Mouse (Mus musculus) MEL (cell line): Measurements from ENCODE around the gene Nudt16l1. TPM values are rescaled to one million over a fixed set of nuclear protein-coding genes. Genes with fewer than 3 reads are reported as not detected.

Experiments used
- DNase-seq: peaks from one replicate; pipeline ENCODE4 v3.0.0; 2011; ENCODE audit warnings: low read depth, low spot score
- H3K27ac ChIP-seq: 2 replicates; pipeline ENCODE4 v1.5.1; 2012; ENCODE audit warnings: low read depth, mild to moderate bottlenecking, control low read depth, low read length, moderate library complexity; ENCODE audit not compliant: control insufficient read depth
- H3K27me3 ChIP-seq, 2 experiments: fragments of 150-350 bp in 1 of 2; sonication (generic) in 1 of 2; 2 replicates each; pipeline ENCODE4 v1.6.1; 2012; ENCODE audit warnings: low read length in 2 of 2, mild to moderate bottlenecking in 2 of 2, improper control_type of control experiment in 1 of 2, moderate library complexity in 1 of 2; ENCODE audit not compliant: insufficient read depth in 2 of 2, control insufficient read depth in 1 of 2
- H3K36me3 ChIP-seq, 2 experiments: 2 replicates each; pipeline ENCODE4 v1.6.1; 2012 to 2014; ENCODE audit warnings: low read length in 2 of 2, improper control_type of control experiment in 1 of 2, inconsistent platforms in 1 of 2, mild to moderate bottlenecking in 1 of 2; ENCODE audit not compliant: insufficient read depth in 2 of 2, control insufficient read depth in 1 of 2
- H3K4me1 ChIP-seq, 2 experiments: fragments of 150-350 bp in 1 of 2; sonication (generic) in 1 of 2; 2 replicates each; pipeline ENCODE4 v1.6.1; 2012; ENCODE audit warnings: low read length in 2 of 2, improper control_type of control experiment in 1 of 2, mild to moderate bottlenecking in 1 of 2; ENCODE audit not compliant: insufficient read depth in 2 of 2, control insufficient read depth in 1 of 2
- H3K4me3 ChIP-seq, 2 experiments: fragments of 150-350 bp in 1 of 2; sonication (generic) in 1 of 2; 2 replicates each; pipeline ENCODE4 v1.5.1; 2012; ENCODE audit warnings: low read depth in 2 of 2, low read length in 2 of 2, mild to moderate bottlenecking in 2 of 2, moderate library complexity in 2 of 2, control low read depth in 1 of 2, improper control_type of control experiment in 1 of 2; ENCODE audit not compliant: control insufficient read depth in 1 of 2, insufficient read depth in 1 of 2
- H3K79me2 ChIP-seq: 2 replicates; pipeline ENCODE4 v1.6.1; 2012; ENCODE audit warnings: mild to moderate bottlenecking, low read length, moderate library complexity; ENCODE audit not compliant: control insufficient read depth, poor library complexity, insufficient read depth
- H3K9ac ChIP-seq: 2 replicates; pipeline ENCODE4 v1.6.1; 2012; ENCODE audit warnings: low read depth, mild to moderate bottlenecking, control low read depth, low read length, moderate library complexity; ENCODE audit not compliant: control insufficient read depth, poor library complexity, severe bottlenecking
- H3K9me3 ChIP-seq: fragments of 150-350 bp; sonication (generic); replicated peaks from 2 replicates; pipeline ENCODE4 v1.6.1; 2012; ENCODE audit warnings: mild to moderate bottlenecking, low read length, improper control_type of control experiment, moderate library complexity; ENCODE audit not compliant: insufficient read depth
- ETS1 ChIP-seq: IDR thresholded peaks from 2 replicates; pipeline ENCODE4 v1.6.1; 2012; ENCODE audit warnings: low read depth, mild to moderate bottlenecking, inconsistent platforms, low read length, improper control_type of control experiment, moderate library complexity
- GABPA ChIP-seq: IDR thresholded peaks from 2 replicates; pipeline ENCODE4 v1.6.1; 2012; ENCODE audit warnings: low read depth, mild to moderate bottlenecking, inconsistent platforms, low read length, improper control_type of control experiment, moderate library complexity
- HCFC1 ChIP-seq: IDR thresholded peaks from 2 replicates; pipeline ENCODE4 v1.6.1; 2012; ENCODE audit warnings: low read depth, mild to moderate bottlenecking, inconsistent platforms, low read length, improper control_type of control experiment, moderate library complexity
- MAFK ChIP-seq: IDR thresholded peaks from 2 replicates; pipeline ENCODE4 v1.6.1; 2011; ENCODE audit warnings: low read depth, mild to moderate bottlenecking, low read length, improper control_type of control experiment, borderline replicate concordance
- POLR2A ChIP-seq, 2 experiments: IDR thresholded peaks; 2 replicates each; pipeline ENCODE4 v1.6.1; 2011 to 2012; ENCODE audit warnings: low read length in 2 of 2, mild to moderate bottlenecking in 2 of 2, control low read depth in 1 of 2, improper control_type of control experiment in 1 of 2, low read depth in 1 of 2, moderate library complexity in 1 of 2; ENCODE audit not compliant: control insufficient read depth in 1 of 2, insufficient read depth in 1 of 2, poor library complexity in 1 of 2
- SIN3A ChIP-seq: IDR thresholded peaks from 2 replicates; pipeline ENCODE4 v1.6.1; 2012; ENCODE audit warnings: low read length, improper control_type of control experiment, inconsistent platforms
- TCF12 ChIP-seq: IDR thresholded peaks from 2 replicates; pipeline ENCODE4 v1.6.1; 2014; ENCODE audit warnings: low read depth, mild to moderate bottlenecking, inconsistent platforms, low read length, improper control_type of control experiment, moderate library complexity
- USF1 ChIP-seq: IDR thresholded peaks from 2 replicates; pipeline ENCODE4 v1.6.1; 2014; ENCODE audit warnings: low read depth, mild to moderate bottlenecking, inconsistent platforms, low read length, improper control_type of control experiment, moderate library complexity
- USF2 ChIP-seq, 2 experiments: IDR thresholded peaks; 2 replicates each; pipeline ENCODE4 v1.6.1; 2011 to 2012; ENCODE audit warnings: improper control_type of control experiment in 2 of 2, low read length in 2 of 2, borderline replicate concordance in 1 of 2, inconsistent platforms in 1 of 2, low read depth in 1 of 2, mild to moderate bottlenecking in 1 of 2; ENCODE audit not compliant: insufficient read depth in 1 of 2
- ZKSCAN1 ChIP-seq: IDR thresholded peaks from 2 replicates; pipeline ENCODE4 v1.6.1; 2012; ENCODE audit warnings: low read depth, mild to moderate bottlenecking, inconsistent platforms, low read length, improper control_type of control experiment, moderate library complexity
- ZMIZ1 ChIP-seq: IDR thresholded peaks from 2 replicates; pipeline ENCODE4 v1.6.1; 2012; ENCODE audit warnings: low read depth, mild to moderate bottlenecking, inconsistent platforms, low read length, improper control_type of control experiment, moderate library complexity
- ZNF384 ChIP-seq: IDR thresholded peaks from 2 replicates; pipeline ENCODE4 v1.6.1; 2012; ENCODE audit warnings: low read depth, mild to moderate bottlenecking, inconsistent platforms, low read length, improper control_type of control experiment
- polyA plus RNA-seq, 2 experiments: library from polyadenylated mRNA; stranded (reverse) in 1 of 2; unstranded in 1 of 2; fragments of >175 nt in 1 of 2; fragments of >200 nt in 1 of 2; gene quantifications; 2 replicates each; pipeline versions ENCODE4 v1.2.1 to v1.2.4; 2012; ENCODE audit warnings: low replicate concordance in 2 of 2, low read depth in 1 of 2; ENCODE audit not compliant: insufficient read length in 2 of 2, insufficient read depth in 1 of 2, missing spikeins in 1 of 2
- total RNA-seq: library from RNA; depleted of rRNA; stranded (reverse); fragments of 300-350 nt; gene quantifications from 2 replicates; pipeline ENCODE4 v1.2.3, GENCODE M21; 2012

The Nudt16l1 gene
- total and polyA plus RNA-seq, 3 experiments, result 41.1 to 69.3 TPM; not detected in 1

GRCm38 (mm10) chr16:4964731-4965391, 26.3 kb downstream of the Nudt16l1 start:
- peak overlapping the region; percentile 81 to 92 for H3K4me3 ChIP-seq
- DNase-seq, result peak; percentile 69
- H3K27ac ChIP-seq, result peak overlapping the region; percentile 56
- peak overlapping the region; percentile 82 for H3K9ac ChIP-seq
- TF ChIP-seq SIN3A (peak; percentile 12), ETS1 (no peak), ZNF384 (no peak), USF1 (no peak), MAFK (no peak), USF2 (IDR thresholded peaks at IDR 0.05; ENCODE audit: borderline replicate concordance in 1 of 2, insufficient read depth in 1 of 2, low read depth in 1 of 2, low read length in 2 of 2) (no peak), HCFC1 (no peak), TCF12 (0 out of 2 replicates have a peak, but pooled peaks have one; percentile 2)
- no peaks in the 10 kb centered on the region for H3K27me3 ChIP-seq
- peaks cover 0 to 5% of the 10 kb centered on the region in 2 experiments; a peak in 1 of 4 replicates for H3K36me3 ChIP-seq
- peaks cover 17% of the 10 kb centered on the region for H3K79me2 ChIP-seq
- peaks cover 0 to 13% of the 10 kb centered on the region in 2 experiments; a peak in 1 of 4 replicates for H3K4me1 ChIP-seq
- H3K9me3 ChIP-seq, result no peaks in the 10 kb centered on the region

GRCm38 (mm10) chr16:4965392-4966129, 27.0 kb downstream of the Nudt16l1 start:
- Histone ChIP-seq H3K27ac (no peak overlapping the region), H3K4me3 (peak overlapping the region; percentile 81 to 92), H3K9me3 (no peaks in the 10 kb centered on the region), H3K9ac (peak overlapping the region; percentile 82), H3K79me2 (peaks cover 17% of the 10 kb centered on the region), H3K27me3 (no peaks in the 10 kb centered on the region), H3K4me1 (peaks cover 0 to 13% of the 10 kb centered on the region in 2 experiments; a peak in 1 of 4 replicates), H3K36me3 (peaks cover 0 to 5% of the 10 kb centered on the region in 2 experiments; a peak in 1 of 4 replicates)
- TF ChIP-seq MAFK (no peak), ZMIZ1 (no peak), SIN3A (no peak), ZKSCAN1 (no peak), USF1 (no peak)
- no peak for DNase-seq

- Histone ChIP-seq H3K36me3 (peaks cover 0 to 2% of the 10 kb centered on the region in 2 experiments; a peak in 1 of 4 replicates), H3K4me3 (no peak overlapping the region), H3K9me3 (no peaks in the 10 kb centered on the region), H3K4me1 (peaks cover 0 to 7% of the 10 kb centered on the region in 2 experiments; a peak in 1 of 4 replicates), H3K27ac (no peak overlapping the region), H3K79me2 (peaks cover 5% of the 10 kb centered on the region), H3K27me3 (no peaks in the 10 kb centered on the region), H3K9ac (no peak overlapping the region)
- DNase-seq, result no peak
- TF ChIP-seq POLR2A (IDR thresholded peaks at IDR 0.05; ENCODE audit: control insufficient read depth in 1 of 2, insufficient read depth in 1 of 2, low read depth in 1 of 2, low read length in 2 of 2, poor library complexity in 1 of 2) (no peak), ETS1 (no peak), GABPA (no peak)
Measured at GRCm38 (mm10) chr16:4968426-4968825, 29.9 kb downstream of the Nudt16l1 start.
